Mouse (Mus musculus) bone marrow macrophage, adult 2 months (primary cell): ENCODE measurements around the gene Gm21962. TPM values are rescaled to one million over a fixed set of nuclear protein-coding genes. Genes with fewer than 3 reads are reported as not detected.

Experiments
- H3K27ac ChIP-seq: 2 replicates; pipeline ENCODE4 v1.5.1; 2012; ENCODE audit warnings: low read depth, low read length; ENCODE audit not compliant: insufficient read depth
- H3K4me1 ChIP-seq: 2 replicates; pipeline ENCODE4 v1.6.1; 2012; ENCODE audit warnings: low read length; ENCODE audit not compliant: control insufficient read depth, insufficient read depth
- H3K4me3 ChIP-seq: 2 replicates; pipeline ENCODE4 v1.5.1; 2012; ENCODE audit warnings: mild to moderate bottlenecking, low read length, moderate library complexity; ENCODE audit not compliant: insufficient read depth
- CTCF ChIP-seq: IDR thresholded peaks from 2 replicates; pipeline ENCODE4 v1.5.1; 2012; ENCODE audit warnings: low read depth, mild to moderate bottlenecking, low read length, moderate library complexity
- POLR2A ChIP-seq: IDR thresholded peaks from 2 replicates; pipeline ENCODE4 v1.6.1; 2012; ENCODE audit warnings: mild to moderate bottlenecking, low read depth, low read length, borderline replicate concordance
- polyA plus RNA-seq: library from polyadenylated mRNA; stranded (reverse); fragments of >200 nt; gene quantifications from 2 replicates; pipeline ENCODE4 v1.2.4, GENCODE M21; 2012; ENCODE audit not compliant: missing spikeins, insufficient read depth, insufficient read length

Gm21962 gene
- polyA plus RNA-seq, 1 experiment = not detected

DNA sequence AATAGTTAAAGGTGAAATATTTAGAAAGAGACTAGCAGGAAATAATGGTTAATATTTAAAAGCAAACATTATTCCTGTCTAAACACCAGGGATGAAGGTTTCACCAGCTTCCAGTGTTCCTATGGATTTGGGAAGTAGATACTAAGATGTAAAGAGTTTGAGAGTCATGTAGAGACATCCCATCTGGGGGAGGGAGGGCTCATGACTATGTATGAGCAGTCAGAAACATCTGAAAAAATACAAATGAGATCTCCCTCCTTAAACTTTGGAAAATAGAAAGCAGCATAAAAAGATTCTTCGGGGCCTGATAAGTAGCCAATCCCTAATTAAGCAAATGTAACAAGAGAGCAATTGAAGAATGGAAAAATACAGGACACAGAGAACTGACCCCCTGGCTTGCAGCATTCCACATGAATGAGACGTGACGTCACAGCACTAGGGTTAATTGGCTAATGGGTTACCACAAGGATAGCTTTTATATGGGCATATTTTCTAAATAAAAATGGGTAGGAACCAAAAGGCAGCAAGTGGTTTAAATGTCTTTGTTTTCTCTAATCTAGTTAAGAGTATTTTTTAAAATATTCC is 45.3 kb downstream of the Gm21962 start:
- TF ChIP-seq CTCF = no peak
- no peak for TF ChIP-seq POLR2A

More for the DNA sequence above, 45.3 kb downstream of the Gm21962 start:
- Histone ChIP-seq H3K27ac (no peak overlapping the region), H3K4me1 (no peaks in the 10 kb centered on the region), H3K4me3 (no peak overlapping the region)

Other genes starting within 250 kb of the Gm21962 start
- gene Ddit4l, start 49.9 kb upstream of the Gm21962 start, polyA plus RNA-seq = 0.20 and 0.39 TPM in 2 replicates
- 619 and 702 TPM in 2 replicates for gene H2afz, start 193.0 kb downstream of the Gm21962 start, polyA plus RNA-seq
- 55.8 and 62.7 TPM in 2 replicates for gene Dnajb14, start 196.2 kb downstream of the Gm21962 start, polyA plus RNA-seq
- gene Lamtor3, start 247.0 kb downstream of the Gm21962 start, polyA plus RNA-seq = 104 and 110 TPM in 2 replicates